Mouse (Mus musculus) megakaryocyte-erythroid progenitor cell, adult 5-6 weeks (primary cell): ENCODE data around the gene Olfr689. TPM values are rescaled to one million over a fixed set of nuclear protein-coding genes. Genes with fewer than 3 reads are reported as not detected.
"Not testable (repeated sequence)": the region's sequence is repeated elsewhere in the genome, so short reads cannot be mapped to it uniquely, and the experiment has no call there.

Experiments used
- ATAC-seq: replicated peaks from 2 replicates; pipeline ENCODE4 v1.8.0; 2016; ENCODE audit warnings: mild to moderate bottlenecking, inconsistent platforms; ENCODE audit not compliant: severe bottlenecking, poor library complexity, low FRiP score, low TSS enrichment
- total RNA-seq, 2 experiments: library from RNA; stranded (forward) in 1 of 2; stranded (reverse) in 1 of 2; fragments of 200-1000, 215-1000 nt in 1 of 2; fragments of >200 nt in 1 of 2; fragmentation: Nextera tagmentation in 1 of 2; gene quantifications; 2 replicates each; pipeline ENCODE4 v1.2.3; 2014 to 2017

The Olfr689 gene
- total RNA-seq (2014; fragmentation: Nextera tagmentation), result not detected in 2 replicates
- not detected in 2 replicates for total RNA-seq (2017)

GRCm38 (mm10) chr7:105310865-105311264, at the start of gene Olfr689:
Olfr689 (plus strand) TSS chr7:105311165.
- ATAC-seq, result no peak

GRCm38 (mm10) chr7:105272426-105272825, 38.5 kb upstream of the Olfr689 start:
- no peak for ATAC-seq

GRCm38 (mm10) chr7:105287795-105288194, 23.2 kb upstream of the Olfr689 start, which contains the start of gene Olfr688:
Olfr688 (plus strand) TSS chr7:105288095.
- ATAC-seq, result no peak

GRCm38 (mm10) chr7:105290051-105290450, 20.9 kb upstream of the Olfr689 start:
- no peak for ATAC-seq

- no peak for ATAC-seq
Observed at GRCm38 (mm10) chr7:105325302-105325701, 14.3 kb downstream of the Olfr689 start.

- no peak for ATAC-seq
Observed at GRCm38 (mm10) chr7:105334004-105334403, 23.0 kb downstream of the Olfr689 start, which contains the start of gene Olfr690. Olfr690 (minus strand) TSS chr7:105334104.

- no peak for ATAC-seq
Observed at GRCm38 (mm10) chr7:105342170-105342569, 31.2 kb downstream of the Olfr689 start, which contains the start of gene Olfr691. Olfr691 (minus strand) TSS chr7:105342270.

- ATAC-seq, result no peak
Observed at GRCm38 (mm10) chr7:105342752-105343151, 31.8 kb downstream of the Olfr689 start.

- ATAC-seq, result not testable (repeated sequence)
Observed at GRCm38 (mm10) chr7:105356064-105356463, 45.1 kb downstream of the Olfr689 start.

- not testable (repeated sequence) for ATAC-seq
Observed at GRCm38 (mm10) chr7:105356487-105356886, 45.5 kb downstream of the Olfr689 start.

- no peak for ATAC-seq
Observed at GRCm38 (mm10) chr7:105361713-105362112, 50.7 kb downstream of the Olfr689 start.

- ATAC-seq, result no peak
Observed at GRCm38 (mm10) chr7:105367268-105367667, 56.3 kb downstream of the Olfr689 start.

GRCm38 (mm10) chr7:105367930-105368329, 57.0 kb downstream of the Olfr689 start, which contains the start of gene Olfr692:
Olfr692 (plus strand) TSS chr7:105368230.
- no peak for ATAC-seq

GRCm38 (mm10) chr7:105368521-105368920, 57.6 kb downstream of the Olfr689 start:
- no peak for ATAC-seq

Other genes starting within 250 kb of the Olfr689 start
- not detected in 2 replicates for gene Olfr678, start 246.7 kb upstream of the Olfr689 start, total RNA-seq (2014; fragmentation: Nextera tagmentation)
- not detected in 2 replicates for gene Olfr678, start 246.7 kb upstream of the Olfr689 start, total RNA-seq (2017)
- gene Olfr679, start 230.0 kb upstream of the Olfr689 start, total RNA-seq (2014; fragmentation: Nextera tagmentation), result not detected in 2 replicates
- gene Olfr679, start 230.0 kb upstream of the Olfr689 start, total RNA-seq (2017), result not detected in 2 replicates
- not detected in 2 replicates for gene Olfr680-ps1, start 218.3 kb upstream of the Olfr689 start, total RNA-seq (2014; fragmentation: Nextera tagmentation)
- gene Olfr680-ps1, start 218.3 kb upstream of the Olfr689 start, total RNA-seq (2017), result not detected in 2 replicates
- not detected in 2 replicates for gene Olfr681, start 194.3 kb upstream of the Olfr689 start, total RNA-seq (2014; fragmentation: Nextera tagmentation)
- not detected in 2 replicates for gene Olfr681, start 194.3 kb upstream of the Olfr689 start, total RNA-seq (2017)
- not detected in 2 replicates for gene Olfr683, start 164.2 kb upstream of the Olfr689 start, total RNA-seq (2014; fragmentation: Nextera tagmentation)
- not detected in 2 replicates for gene Olfr683, start 164.2 kb upstream of the Olfr689 start, total RNA-seq (2017)
- not detected in 2 replicates for gene Olfr684, start 147.5 kb upstream of the Olfr689 start, total RNA-seq (2014; fragmentation: Nextera tagmentation)
- gene Olfr684, start 147.5 kb upstream of the Olfr689 start, total RNA-seq (2017), result not detected in 2 replicates
- not detected in 2 replicates for gene Olfr685, start 125.2 kb upstream of the Olfr689 start, total RNA-seq (2014; fragmentation: Nextera tagmentation)
- gene Olfr685, start 125.2 kb upstream of the Olfr689 start, total RNA-seq (2017), result not detected in 2 replicates
- not detected in 2 replicates for gene Olfr686, start 103.7 kb upstream of the Olfr689 start, total RNA-seq (2014; fragmentation: Nextera tagmentation)
- not detected in 2 replicates for gene Olfr686, start 103.7 kb upstream of the Olfr689 start, total RNA-seq (2017)
- not detected in 2 replicates for gene Olfr688, start 23.1 kb upstream of the Olfr689 start, total RNA-seq (2014; fragmentation: Nextera tagmentation)
- not detected in 2 replicates for gene Olfr688, start 23.1 kb upstream of the Olfr689 start, total RNA-seq (2017)
- gene Olfr690, start 22.9 kb downstream of the Olfr689 start, total RNA-seq (2014; fragmentation: Nextera tagmentation), result not detected in 2 replicates
- gene Olfr690, start 22.9 kb downstream of the Olfr689 start, total RNA-seq (2017), result not detected in 2 replicates
- not detected in 2 replicates for gene Olfr691, start 31.1 kb downstream of the Olfr689 start, total RNA-seq (2014; fragmentation: Nextera tagmentation)
- gene Olfr691, start 31.1 kb downstream of the Olfr689 start, total RNA-seq (2017), result not detected in 2 replicates
- not detected in 2 replicates for gene Olfr692, start 57.1 kb downstream of the Olfr689 start, total RNA-seq (2014; fragmentation: Nextera tagmentation)
- gene Olfr692, start 57.1 kb downstream of the Olfr689 start, total RNA-seq (2017), result not detected in 2 replicates
- gene Gm5901, start 63.9 kb downstream of the Olfr689 start, total RNA-seq (2014; fragmentation: Nextera tagmentation), result not detected in 2 replicates
- gene Gm5901, start 63.9 kb downstream of the Olfr689 start, total RNA-seq (2017), result not detected in 2 replicates
- gene Fam160a2, start 88.9 kb downstream of the Olfr689 start, total RNA-seq (2014; fragmentation: Nextera tagmentation), result 24.6 and 31.9 TPM in 2 replicates
- 9.8 and 15.1 TPM in 2 replicates for gene Fam160a2, start 88.9 kb downstream of the Olfr689 start, total RNA-seq (2017)
- not detected in 2 replicates for gene Cnga4, start 93.4 kb downstream of the Olfr689 start, total RNA-seq (2014; fragmentation: Nextera tagmentation)
- not detected in 2 replicates for gene Cnga4, start 93.4 kb downstream of the Olfr689 start, total RNA-seq (2017)
- not detected in 2 replicates for gene Cckbr, start 114.6 kb downstream of the Olfr689 start, total RNA-seq (2014; fragmentation: Nextera tagmentation)
- not detected in 2 replicates for gene Cckbr, start 114.6 kb downstream of the Olfr689 start, total RNA-seq (2017)
- not detected in 2 replicates for gene Cavin3, start 171.1 kb downstream of the Olfr689 start, total RNA-seq (2014; fragmentation: Nextera tagmentation)
- gene Cavin3, start 171.1 kb downstream of the Olfr689 start, total RNA-seq (2017), result 0.61 and 0.75 TPM in 2 replicates
- 17.5 and 17.6 TPM in 2 replicates for gene Smpd1, start 243.2 kb downstream of the Olfr689 start, total RNA-seq (2014; fragmentation: Nextera tagmentation)
- 17.1 and 20.1 TPM in 2 replicates for gene Smpd1, start 243.2 kb downstream of the Olfr689 start, total RNA-seq (2017)